Mouse (Mus musculus) hindbrain, embryonic 11.5 days (tissue): Measurements from ENCODE around the gene Phc2. TPM values are rescaled to one million over a fixed set of nuclear protein-coding genes. Genes with fewer than 3 reads are reported as not detected.

Source experiments
- ATAC-seq: fragments of 200-750 bp; cut with Nextera tagmentation; 2 replicates; pipeline ENCODE4 v1.8.0; 2017; ENCODE audit warnings: mild to moderate bottlenecking, moderate TSS enrichment, moderate library complexity; ENCODE audit not compliant: low FRiP score
- DNase-seq: peaks from one replicate; pipeline ENCODE4 v3.0.0-alpha.2; 2015; ENCODE audit warnings: low spot score
- H3K27ac ChIP-seq: fragments of 300-500 bp; sonication (generic); 2 replicates; pipeline ENCODE4 v1.5.1; 2014; ENCODE audit warnings: mild to moderate bottlenecking, low read depth, low read length
- H3K27me3 ChIP-seq: fragments of 300-500 bp; sonication (generic); 2 replicates; pipeline ENCODE4 v1.6.1; 2014; ENCODE audit warnings: mild to moderate bottlenecking, low read length, moderate library complexity, mixed read lengths; ENCODE audit not compliant: control insufficient read depth, insufficient read depth
- H3K36me3 ChIP-seq: fragments of 300-500 bp; sonication (generic); 2 replicates; pipeline ENCODE4 v1.6.1; 2014; ENCODE audit warnings: mild to moderate bottlenecking, low read length, moderate library complexity, mixed read lengths; ENCODE audit not compliant: control insufficient read depth, insufficient read depth
- H3K4me1 ChIP-seq: fragments of 300-500 bp; sonication (generic); replicated peaks from 2 replicates; pipeline ENCODE4 v1.6.1; 2014; ENCODE audit warnings: low read length, mixed read lengths; ENCODE audit not compliant: control insufficient read depth, insufficient read depth
- H3K4me2 ChIP-seq: fragments of 300-500 bp; sonication (generic); replicated peaks from 2 replicates; pipeline ENCODE4 v1.6.1; 2014; ENCODE audit warnings: mild to moderate bottlenecking, low read depth, low read length
- H3K4me3 ChIP-seq: fragments of 300-500 bp; sonication (generic); 2 replicates; pipeline ENCODE4 v1.5.1; 2014; ENCODE audit warnings: low read depth, low read length
- H3K9ac ChIP-seq: fragments of 300-500 bp; sonication (generic); 2 replicates; pipeline ENCODE4 v1.6.1; 2014; ENCODE audit warnings: low read depth, low read length
- H3K9me3 ChIP-seq: fragments of 300-500 bp; sonication (generic); 2 replicates; pipeline ENCODE4 v1.6.1; 2016; ENCODE audit warnings: low read length; ENCODE audit not compliant: control insufficient read depth
- WGBS: fragments of 180-500 bp; shearing (Covaris S2); extraction: QIAGEN DNeasy Blood & Tissue Kit; methylation state at CpG from one replicate; pipeline ENCODE4 v1.1.7; 2014; 5-methylcytosine and 5-hydroxymethylcytosine counted together
- polyA plus RNA-seq: library from polyadenylated mRNA; unstranded; fragments of >200 nt; fragmentation: Nextera tagmentation; extraction: Ambion mirVana; gene quantifications from 2 replicates; pipeline ENCODE4 v1.2.1, GENCODE M21; 2014

Gene Phc2
- polyA plus RNA-seq, 1 experiment from 2014 or later = 46.8 TPM

GRCm38 (mm10) chr4:128755064-128755463 is 100.6 kb downstream of the Phc2 start, which contains the start of gene A3galt2:
Gene A3galt2 (plus strand): TSS chr4:128755364.
- H3K9ac ChIP-seq = no peak within 1 kb of the TSS
- H3K27me3 ChIP-seq = no peaks in the 10 kb centered on the region
- no peaks in the 10 kb centered on the region for H3K4me1 ChIP-seq
- no peak for ATAC-seq
- H3K27ac ChIP-seq = peak within 1 kb of the TSS; percentile 71
- no peaks in the 10 kb centered on the region for H3K9me3 ChIP-seq
- no peak within 1 kb of the TSS for H3K4me3 ChIP-seq
- peaks cover 4% of the 10 kb centered on the region; the same call in 1 of the 2 replicates for H3K36me3 ChIP-seq
- DNase-seq = no peak
- WGBS = 86% methylated on average over 3 of the region's 3 CpGs
- no peak within 1 kb of the TSS for H3K4me2 ChIP-seq

DNA sequence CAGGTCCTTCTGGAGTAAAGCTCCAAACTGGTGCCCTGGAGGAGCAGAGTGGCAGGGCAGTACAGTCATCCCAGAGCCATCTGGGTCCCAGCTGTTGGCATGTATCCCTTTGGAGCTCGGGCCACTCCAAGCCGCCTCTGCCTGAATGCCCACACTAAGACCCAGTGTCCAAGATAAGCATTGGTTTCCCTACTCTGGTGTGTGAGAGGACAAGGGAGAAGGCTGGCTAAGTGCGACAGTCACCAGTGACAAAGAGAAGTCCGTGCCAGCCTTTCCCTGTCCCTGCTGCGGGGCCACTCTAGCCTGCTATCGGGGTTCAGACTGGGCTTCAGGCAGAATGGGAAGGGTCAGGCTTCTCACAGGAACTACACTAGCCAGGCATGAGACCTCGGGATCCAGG is 101.4 kb downstream of the Phc2 start:
- DNase-seq (no peak), ATAC-seq (no peak)
- Histone ChIP-seq H3K27me3 (no peaks in the 10 kb centered on the region), H3K9me3 (no peaks in the 10 kb centered on the region), H3K4me3 (no peak overlapping the region), H3K27ac (peak overlapping the region; percentile 71), H3K9ac (no peak overlapping the region), H3K36me3 (peaks cover 3% of the 10 kb centered on the region; the same call in 1 of the 2 replicates), H3K4me1 (no peaks in the 10 kb centered on the region), H3K4me2 (no peak overlapping the region)
- WGBS = 83% methylated on average over 7 of the region's 7 CpGs

DNA sequence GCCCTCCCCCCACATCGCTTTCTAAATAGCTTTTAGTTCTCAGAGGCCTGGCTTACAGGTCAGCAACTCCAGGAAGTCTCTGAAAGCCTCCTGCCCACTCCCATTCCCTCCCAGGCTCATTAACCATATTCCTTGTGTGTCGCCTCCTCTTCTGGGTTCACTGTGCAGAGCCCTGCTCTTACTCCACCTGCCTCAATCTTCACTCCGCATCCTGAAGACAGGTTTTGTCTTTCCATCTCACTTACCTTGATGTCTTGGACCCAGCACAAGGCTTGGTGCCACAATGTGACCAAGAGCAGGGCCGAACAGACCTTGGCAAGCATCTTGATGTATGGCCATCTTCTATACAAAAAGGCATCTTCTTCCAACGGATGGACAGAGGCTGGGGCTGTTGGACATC is 104.7 kb downstream of the Phc2 start:
- no peak for DNase-seq
- H3K4me3 ChIP-seq = no peak overlapping the region
- H3K36me3 ChIP-seq = peaks cover 2% of the 10 kb centered on the region; the same call in 1 of the 2 replicates
- ATAC-seq = no peak
- no peak overlapping the region for H3K9ac ChIP-seq
- 84% methylated on average over 5 of the region's 5 CpGs for WGBS
- H3K27me3 ChIP-seq = no peaks in the 10 kb centered on the region
- no peak overlapping the region for H3K4me2 ChIP-seq
- no peak overlapping the region for H3K27ac ChIP-seq
- H3K9me3 ChIP-seq = no peaks in the 10 kb centered on the region
- no peaks in the 10 kb centered on the region for H3K4me1 ChIP-seq

- H3K4me3 ChIP-seq = no peak overlapping the region
- 96% methylated on average over 6 of the region's 6 CpGs for WGBS
- no peak overlapping the region for H3K4me2 ChIP-seq
- no peak overlapping the region for H3K27ac ChIP-seq
- no peaks in the 10 kb centered on the region for H3K4me1 ChIP-seq
- H3K9me3 ChIP-seq = no peaks in the 10 kb centered on the region
- DNase-seq = no peak
- H3K36me3 ChIP-seq = peaks cover under 1% of the 10 kb centered on the region; the same call in 1 of the 2 replicates
- no peaks in the 10 kb centered on the region for H3K27me3 ChIP-seq
- no peak for ATAC-seq
- H3K9ac ChIP-seq = no peak overlapping the region
Measured at GRCm38 (mm10) chr4:128760029-128760428, 105.5 kb downstream of the Phc2 start.

- WGBS = 92% methylated on average over 20 of the region's 20 CpGs
- H3K9me3 ChIP-seq = no peaks in the 10 kb centered on the region
- ATAC-seq = no peak
Measured at GRCm38 (mm10) chr4:128766929-128767328, 112.4 kb downstream of the Phc2 start.

DNA sequence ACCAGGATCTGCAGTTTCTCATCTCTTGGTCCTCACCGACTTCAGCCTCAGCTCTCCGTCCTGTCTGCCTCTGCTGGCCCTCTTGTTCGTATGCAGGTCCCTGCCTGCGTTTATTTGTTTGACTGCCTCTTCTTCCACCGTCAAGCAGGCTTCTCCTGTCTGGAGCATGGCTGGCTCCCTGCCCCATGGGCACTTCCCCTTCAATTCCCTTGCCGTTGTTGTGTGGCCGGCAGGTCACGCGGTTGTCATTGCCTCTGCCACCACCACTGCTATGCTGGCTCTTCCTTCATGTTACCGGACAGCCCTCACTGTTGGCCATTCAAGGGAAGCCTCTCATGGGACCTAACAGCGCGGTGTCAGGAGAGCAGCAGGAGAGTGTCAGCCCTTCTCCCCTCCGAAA is 113.6 kb downstream of the Phc2 start:
- DNase-seq (no peak), ATAC-seq (no peak)
- no peaks in the 10 kb centered on the region for H3K27me3 ChIP-seq
- H3K9ac ChIP-seq = no peak overlapping the region
- H3K9me3 ChIP-seq = no peaks in the 10 kb centered on the region
- H3K4me2 ChIP-seq = no peak overlapping the region
- H3K4me1 ChIP-seq = no peaks in the 10 kb centered on the region
- no peak overlapping the region for H3K4me3 ChIP-seq
- 70% methylated on average over 13 of the region's 13 CpGs for WGBS
- H3K36me3 ChIP-seq = 0 out of 2 replicates have a peak, but pooled peaks cover 2% of the 10 kb centered on the region
- no peak overlapping the region for H3K27ac ChIP-seq

More at GRCm38 (mm10) chr4:128766929-128767328, 112.4 kb downstream of the Phc2 start:
- no peaks in the 10 kb centered on the region for H3K27me3 ChIP-seq
- DNase-seq = no peak
- H3K4me2 ChIP-seq = no peak overlapping the region
- no peaks in the 10 kb centered on the region for H3K36me3 ChIP-seq
- no peak overlapping the region for H3K27ac ChIP-seq
- H3K4me3 ChIP-seq = no peak overlapping the region
- H3K4me1 ChIP-seq = no peaks in the 10 kb centered on the region
- no peak overlapping the region for H3K9ac ChIP-seq

DNA sequence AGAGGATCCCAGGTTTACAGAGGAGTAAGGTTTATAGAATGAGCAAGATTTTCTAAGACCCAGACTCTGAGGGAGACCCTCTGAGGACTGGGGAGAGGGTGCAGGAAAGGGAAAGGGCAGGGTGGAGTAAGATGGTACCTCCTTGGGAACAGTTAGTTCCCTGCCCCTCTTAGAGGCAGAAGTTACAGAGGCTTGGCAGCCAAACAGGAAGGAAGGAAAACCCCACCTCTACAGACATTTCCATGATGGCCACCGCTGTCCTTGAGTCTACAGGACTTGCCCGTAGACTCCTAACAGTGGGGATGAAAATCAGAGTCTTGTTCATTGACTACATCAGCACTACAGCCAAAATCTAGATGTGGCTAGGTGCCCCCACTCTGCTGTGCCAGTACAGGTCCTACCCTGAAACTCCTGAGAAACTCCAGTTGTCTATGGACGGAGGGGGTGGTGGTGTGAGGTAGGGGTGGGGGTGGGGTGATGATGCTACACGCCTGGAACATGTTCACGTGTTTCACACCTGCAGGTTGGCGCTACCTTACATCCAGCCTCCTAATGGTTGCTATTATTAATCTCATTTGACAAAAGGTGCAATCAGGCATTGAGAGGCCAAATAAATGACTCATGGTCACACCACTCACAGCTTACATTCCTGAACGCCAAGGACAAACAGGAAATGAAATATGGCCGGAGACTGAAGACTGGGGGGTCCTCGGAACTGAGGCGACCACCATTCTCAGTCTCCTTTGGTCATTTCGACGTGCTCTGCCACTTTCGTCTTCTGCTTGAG is 115.3 kb downstream of the Phc2 start:
- no peak for ATAC-seq
- Histone ChIP-seq H3K9me3 (no peaks in the 10 kb centered on the region), H3K27ac (no peak overlapping the region), H3K4me2 (no peak overlapping the region), H3K36me3 (peaks cover 14% of the 10 kb centered on the region), H3K9ac (no peak overlapping the region), H3K4me1 (no peaks in the 10 kb centered on the region), H3K4me3 (no peak overlapping the region), H3K27me3 (no peaks in the 10 kb centered on the region)
- 88% methylated on average over 13 of the region's 13 CpGs for WGBS
- no peak for DNase-seq

DNA sequence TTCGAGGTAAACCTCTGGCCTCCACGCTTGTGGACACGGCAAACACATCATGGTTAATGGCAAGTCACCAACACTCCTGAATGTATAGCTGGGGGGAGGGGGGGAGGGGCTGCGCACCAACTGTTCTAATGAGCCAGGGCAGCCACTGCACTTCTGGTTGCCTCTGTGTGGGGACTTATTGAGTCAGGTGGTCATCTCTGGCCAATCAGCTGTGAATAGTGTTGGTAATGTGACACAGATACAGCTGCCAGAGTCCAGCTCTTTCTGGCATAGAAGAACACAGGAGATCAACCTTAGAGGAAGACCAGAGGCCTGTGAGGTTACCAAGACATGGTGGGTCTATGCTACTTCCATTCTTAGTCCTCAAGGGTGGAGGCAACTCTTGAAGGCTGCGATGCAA is 116.2 kb downstream of the Phc2 start:
- DNase-seq (no peak), ATAC-seq (no peak)
- no peak overlapping the region for H3K4me2 ChIP-seq
- H3K4me3 ChIP-seq = no peak overlapping the region
- 86% methylated on average over 5 of the region's 5 CpGs for WGBS
- no peak overlapping the region for H3K9ac ChIP-seq
- H3K9me3 ChIP-seq = no peaks in the 10 kb centered on the region
- no peaks in the 10 kb centered on the region for H3K4me1 ChIP-seq
- no peak overlapping the region for H3K27ac ChIP-seq
- no peaks in the 10 kb centered on the region for H3K27me3 ChIP-seq
- peaks cover 20% of the 10 kb centered on the region for H3K36me3 ChIP-seq

GRCm38 (mm10) chr4:128773820-128774219 is 119.3 kb downstream of the Phc2 start:
- Histone ChIP-seq H3K4me3 (no peak overlapping the region), H3K4me2 (no peak overlapping the region), H3K4me1 (no peaks in the 10 kb centered on the region), H3K27ac (no peak overlapping the region), H3K27me3 (no peaks in the 10 kb centered on the region), H3K9me3 (no peaks in the 10 kb centered on the region), H3K36me3 (peaks cover 28% of the 10 kb centered on the region), H3K9ac (no peak overlapping the region)
- ATAC-seq (no peak), DNase-seq (no peak)
- WGBS = 91% methylated on average over 10 of the region's 11 CpGs
